Mouse (Mus musculus) thymus, postnatal 0 days (tissue): ENCODE results near the gene Duxbl2. TPM values are rescaled to one million over a fixed set of nuclear protein-coding genes. Genes with fewer than 3 reads are reported as not detected.
"Not testable (repeated sequence)": the region's sequence is repeated elsewhere in the genome, so short reads cannot be mapped to it uniquely, and the experiment has no call there.

Source experiments
- DNase-seq: peaks from one replicate; pipeline ENCODE4 v3.0.0-alpha.2; 2015; ENCODE audit warnings: low spot score
- polyA plus RNA-seq: library from polyadenylated mRNA; unstranded; fragments of >200 nt; fragmentation: Nextera tagmentation; extraction: Ambion mirVana; gene quantifications from 2 replicates; pipeline ENCODE4 v1.2.1, GENCODE M21; 2015

The Duxbl2 gene
- polyA plus RNA-seq: not detected in 2 replicates

GRCm38 (mm10) chr14:26118150-26118549, at the start of gene Duxbl2:
Gene Duxbl2, plus strand, starts transcription at chr14:26118349.
- DNase-seq: not testable (repeated sequence)

GRCm38 (mm10) chr14:26076620-26077390, 41.3 kb upstream of the Duxbl2 start:
- not testable (repeated sequence) for DNase-seq

- DNase-seq: not testable (repeated sequence)
Observed at GRCm38 (mm10) chr14:26081216-26081615, 36.9 kb upstream of the Duxbl2 start, which contains the start of gene Cphx2. Gene Cphx2, plus strand, starts transcription at chr14:26081516.

GRCm38 (mm10) chr14:26081997-26082396, 36.2 kb upstream of the Duxbl2 start, which contains the start of gene Cphx3:
Gene Cphx3, plus strand, starts transcription at chr14:26082297.
- not testable (repeated sequence) for DNase-seq

- not testable (repeated sequence) for DNase-seq
Observed at GRCm38 (mm10) chr14:26097622-26098021, 20.5 kb upstream of the Duxbl2 start.

GRCm38 (mm10) chr14:26118550-26119000, 426 bp downstream of the Duxbl2 start:
- not testable (repeated sequence) for DNase-seq

GRCm38 (mm10) chr14:26119095-26119494, 946 bp downstream of the Duxbl2 start:
- not testable (repeated sequence) for DNase-seq

- DNase-seq: not testable (repeated sequence)
Observed at GRCm38 (mm10) chr14:26147095-26147494, 28.9 kb downstream of the Duxbl2 start.

GRCm38 (mm10) chr14:26156032-26156431, 37.9 kb downstream of the Duxbl2 start:
- DNase-seq: not testable (repeated sequence)

- not testable (repeated sequence) for DNase-seq
Observed at GRCm38 (mm10) chr14:26161156-26161555, 43.0 kb downstream of the Duxbl2 start.

- not testable (repeated sequence) for DNase-seq
Observed at GRCm38 (mm10) chr14:26162423-26162822, 44.3 kb downstream of the Duxbl2 start.

GRCm38 (mm10) chr14:26165266-26165665, 47.1 kb downstream of the Duxbl2 start:
- DNase-seq: not testable (repeated sequence)

GRCm38 (mm10) chr14:26173955-26174354, 55.8 kb downstream of the Duxbl2 start:
- DNase-seq: not testable (repeated sequence)

GRCm38 (mm10) chr14:26175028-26175427, 56.9 kb downstream of the Duxbl2 start:
- not testable (repeated sequence) for DNase-seq

Other genes with a start within 250 kb of the Duxbl2 start
- gene Plac9a, start 215.2 kb upstream of the Duxbl2 start, polyA plus RNA-seq: not detected in 2 replicates
- 0.72 and 1.8 TPM in 2 replicates for gene Tmem254a, start 190.7 kb upstream of the Duxbl2 start, polyA plus RNA-seq
- not detected in 2 replicates for gene Cphx1, start 180.0 kb upstream of the Duxbl2 start, polyA plus RNA-seq
- 0.24 and 0.34 TPM in 2 replicates for gene Duxbl1, start 139.8 kb upstream of the Duxbl2 start, polyA plus RNA-seq
- 13.4 and 19.4 TPM in 2 replicates for gene Gm9780, start 75.6 kb upstream of the Duxbl2 start, polyA plus RNA-seq
- gene Tmem254c, start 51.0 kb upstream of the Duxbl2 start, polyA plus RNA-seq: 26.7 and 29.1 TPM in 2 replicates
- not detected in 2 replicates for gene Cphx2, start 36.8 kb upstream of the Duxbl2 start, polyA plus RNA-seq
- gene Cphx3, start 36.1 kb upstream of the Duxbl2 start, polyA plus RNA-seq: not detected in 2 replicates
- gene Plac9b, start 64.1 kb downstream of the Duxbl2 start, polyA plus RNA-seq: 14.2 and 16.5 TPM in 2 replicates
- gene Tmem254b, start 88.7 kb downstream of the Duxbl2 start, polyA plus RNA-seq: 16.1 and 19.9 TPM in 2 replicates
- gene Duxbl3, start 139.6 kb downstream of the Duxbl2 start, polyA plus RNA-seq: 0.77 and 0.95 TPM in 2 replicates